Mouse (Mus musculus): ENCODE data around the gene Slc2a4. TPM values are rescaled to one million over a fixed set of nuclear protein-coding genes. Genes with fewer than 3 reads are reported as not detected.
A peak's percentile ranks its signal among the peaks of the same experiment; 100 is the strongest.

The Slc2a4 gene
- polyA plus RNA-seq, 1 experiment from 2014 or later = 31.5 TPM

GRCm38 (mm10) chr11:69991711-69992110 lies 43.7 kb upstream of the Slc2a4 start:
- Histone ChIP-seq H3K36me3 (ENCODE audit: control insufficient read depth, insufficient read depth, low read length) (peaks cover 31% of the 10 kb centered on the region), H3K9ac (replicated peaks; ENCODE audit: low read depth, low read length) (peak overlapping the region; percentile 81), H3K27ac (ENCODE audit: low read length) (peak overlapping the region; percentile 89), H3K4me3 (ENCODE audit: low read depth, low read length) (peak overlapping the region; percentile 74), H3K27me3 (ENCODE audit: control insufficient read depth, insufficient read depth, low read length) (no peaks in the 10 kb centered on the region), H3K4me1 (ENCODE audit: control insufficient read depth, insufficient read depth, low read length) (peaks cover 8% of the 10 kb centered on the region; the same call in 1 of the 2 replicates), H3K4me2 (replicated peaks; ENCODE audit: low read depth, low read length) (peak overlapping the region; percentile 63), H3K9me3 (ENCODE audit: control insufficient read depth, low read depth, low read length) (no peaks in the 10 kb centered on the region)
- WGBS = under 1% methylated on average over 15 of the region's 15 CpGs
- ATAC-seq (ENCODE audit: insufficient number of reproducible peaks, insufficient read depth, low FRiP score, low read depth) = no peak

DNA sequence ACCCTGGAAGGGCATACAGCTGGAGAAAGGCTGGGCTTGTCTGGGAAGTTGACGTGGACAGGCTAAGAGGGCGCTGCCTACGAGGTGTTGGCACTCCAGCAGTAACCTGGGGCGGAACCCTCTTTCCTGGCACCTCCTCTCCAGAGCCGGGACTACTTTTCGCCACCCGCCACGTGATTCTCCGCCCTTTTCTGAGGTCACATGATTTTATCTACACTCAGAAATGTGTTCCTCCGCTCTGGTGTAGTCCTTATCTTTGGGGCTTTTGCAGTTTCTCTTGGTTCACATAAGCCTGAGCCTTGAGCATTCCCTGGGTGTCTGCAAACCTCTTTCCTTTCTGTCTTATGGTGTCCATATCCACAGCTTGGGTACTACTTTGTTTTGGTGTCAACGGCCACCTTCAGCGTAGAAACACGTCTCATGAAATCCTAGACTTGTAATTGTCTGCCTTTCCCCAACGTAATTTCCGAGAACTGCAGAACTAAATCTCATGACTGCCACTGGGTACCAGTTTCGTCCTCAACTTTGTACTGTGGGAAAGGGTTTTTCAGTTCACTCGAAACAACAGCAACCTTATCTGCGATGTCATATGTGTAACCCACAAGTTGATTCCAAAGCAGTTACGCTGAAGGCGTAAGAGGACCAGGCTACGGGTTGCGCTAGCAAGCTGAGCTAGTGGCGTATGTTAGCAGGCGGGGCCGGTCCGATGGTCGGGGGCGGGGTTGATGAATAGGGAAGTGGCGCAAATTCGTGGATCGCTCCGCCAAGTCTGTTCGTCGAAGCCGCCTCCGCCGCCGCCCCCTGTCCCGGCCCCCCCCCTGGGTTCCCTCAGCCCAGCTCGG lies 43.1 kb upstream of the Slc2a4 start, which contains the start of gene Gabarap:
Gene Gabarap, plus strand, starts transcription at position 294 of the 842 bp plus-strand sequence.
- Histone ChIP-seq H3K4me1 (ENCODE audit: control insufficient read depth, insufficient read depth, low read length) (peaks cover 8% of the 10 kb centered on the region; the same call in 1 of the 2 replicates), H3K4me3 (ENCODE audit: low read depth, low read length) (peak within 1 kb of the TSS; percentile 74), H3K9me3 (ENCODE audit: control insufficient read depth, low read depth, low read length) (no peaks in the 10 kb centered on the region), H3K9ac (replicated peaks; ENCODE audit: low read depth, low read length) (peak within 1 kb of the TSS; percentile 81), H3K27ac (ENCODE audit: low read length) (peak within 1 kb of the TSS; percentile 89), H3K4me2 (replicated peaks; ENCODE audit: low read depth, low read length) (peak within 1 kb of the TSS; percentile 63), H3K36me3 (ENCODE audit: control insufficient read depth, insufficient read depth, low read length) (peaks cover 35% of the 10 kb centered on the region), H3K27me3 (ENCODE audit: control insufficient read depth, insufficient read depth, low read length) (no peaks in the 10 kb centered on the region)
- WGBS = under 1% methylated on average over 40 of the region's 40 CpGs
- ATAC-seq (ENCODE audit: insufficient number of reproducible peaks, insufficient read depth, low FRiP score, low read depth) = peak; percentile 70

DNA sequence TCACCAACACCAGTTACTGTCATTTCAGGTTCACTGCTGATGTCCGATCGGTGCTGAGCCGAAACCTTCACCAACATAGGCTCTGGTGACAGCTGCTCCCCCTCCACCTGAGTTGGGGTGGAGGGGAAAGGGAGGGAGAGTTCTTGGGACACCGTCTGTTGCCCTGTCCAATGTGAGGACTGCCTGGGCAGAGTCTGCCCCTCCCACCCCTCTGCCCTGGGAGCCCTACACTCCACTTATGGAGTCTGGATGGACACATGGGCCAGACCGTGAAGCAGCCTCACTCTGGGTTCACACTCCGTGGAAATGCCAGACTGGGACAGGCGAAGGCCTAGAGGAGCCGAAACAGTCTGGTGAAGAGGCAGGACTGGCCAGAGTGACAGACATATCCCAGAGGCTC lies 42.0 kb upstream of the Slc2a4 start:
- H3K27ac ChIP-seq (ENCODE audit: low read length) = peak overlapping the region; percentile 89; the same call in 1 of the 2 replicates
- no peaks in the 10 kb centered on the region for H3K9me3 ChIP-seq (ENCODE audit: control insufficient read depth, low read depth, low read length)
- H3K27me3 ChIP-seq (ENCODE audit: control insufficient read depth, insufficient read depth, low read length) = no peaks in the 10 kb centered on the region
- no peak for ATAC-seq (ENCODE audit: insufficient number of reproducible peaks, insufficient read depth, low FRiP score, low read depth)
- H3K9ac ChIP-seq (replicated peaks; ENCODE audit: low read depth, low read length) = no peak overlapping the region
- peaks cover 8% of the 10 kb centered on the region; the same call in 1 of the 2 replicates for H3K4me1 ChIP-seq (ENCODE audit: control insufficient read depth, insufficient read depth, low read length)
- WGBS = 86% methylated on average over 8 of the region's 8 CpGs
- H3K4me3 ChIP-seq (ENCODE audit: low read depth, low read length) = no peak overlapping the region
- peaks cover 41% of the 10 kb centered on the region for H3K36me3 ChIP-seq (ENCODE audit: control insufficient read depth, insufficient read depth, low read length)
- H3K4me2 ChIP-seq (replicated peaks; ENCODE audit: low read depth, low read length) = no peak overlapping the region

DNA sequence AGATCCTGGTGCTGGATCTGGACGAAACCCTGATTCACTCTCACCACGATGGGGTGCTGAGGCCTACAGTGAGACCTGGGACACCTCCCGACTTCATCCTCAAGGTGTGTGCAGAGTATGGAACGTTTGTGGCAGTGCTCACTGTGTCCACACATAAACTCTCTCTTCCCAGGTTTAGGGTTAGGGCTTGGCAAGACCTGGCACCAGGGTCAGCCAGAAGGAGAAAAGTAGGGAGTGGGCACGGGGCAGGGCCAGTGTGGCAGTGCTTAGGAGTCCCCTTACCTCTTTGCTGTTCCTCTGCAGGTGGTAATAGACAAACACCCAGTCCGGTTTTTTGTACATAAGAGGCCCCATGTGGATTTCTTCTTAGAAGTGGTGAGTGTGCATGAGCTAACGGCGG lies 36.4 kb upstream of the Slc2a4 start:
- no peak for ATAC-seq (ENCODE audit: insufficient number of reproducible peaks, insufficient read depth, low FRiP score, low read depth)
- no peak overlapping the region for H3K9ac ChIP-seq (replicated peaks; ENCODE audit: low read depth, low read length)
- no peak overlapping the region for H3K4me3 ChIP-seq (ENCODE audit: low read depth, low read length)
- WGBS = 94% methylated on average over 8 of the region's 8 CpGs
- H3K4me2 ChIP-seq (replicated peaks; ENCODE audit: low read depth, low read length) = no peak overlapping the region
- no peaks in the 10 kb centered on the region for H3K9me3 ChIP-seq (ENCODE audit: control insufficient read depth, low read depth, low read length)
- peaks cover 42% of the 10 kb centered on the region for H3K36me3 ChIP-seq (ENCODE audit: control insufficient read depth, insufficient read depth, low read length)
- no peaks in the 10 kb centered on the region for H3K27me3 ChIP-seq (ENCODE audit: control insufficient read depth, insufficient read depth, low read length)
- H3K27ac ChIP-seq (ENCODE audit: low read length) = no peak overlapping the region
- peaks cover 16% of the 10 kb centered on the region; the same call in 1 of the 2 replicates for H3K4me1 ChIP-seq (ENCODE audit: control insufficient read depth, insufficient read depth, low read length)

DNA sequence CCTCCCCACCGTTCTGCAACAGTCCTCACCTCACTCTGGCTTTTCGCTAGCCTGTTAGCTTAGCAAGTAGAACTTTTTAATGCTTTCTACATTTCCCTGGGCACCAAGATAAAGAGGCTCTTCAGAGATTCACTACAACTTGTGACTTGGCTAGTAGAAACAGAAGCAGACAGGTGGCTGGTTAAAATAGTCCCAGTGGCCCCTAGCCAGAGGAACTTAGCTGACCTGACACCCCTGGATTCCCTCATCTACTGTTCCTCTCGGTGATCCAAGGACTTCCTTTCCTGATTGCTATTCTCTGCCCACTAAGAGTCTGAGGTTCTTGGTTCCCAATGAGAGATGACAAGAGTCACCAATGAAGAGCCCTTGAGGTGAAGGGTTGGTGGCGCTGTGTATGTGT lies 35.4 kb upstream of the Slc2a4 start:
- Histone ChIP-seq H3K36me3 (ENCODE audit: control insufficient read depth, insufficient read depth, low read length) (peaks cover 31% of the 10 kb centered on the region), H3K27me3 (ENCODE audit: control insufficient read depth, insufficient read depth, low read length) (no peaks in the 10 kb centered on the region), H3K4me1 (ENCODE audit: control insufficient read depth, insufficient read depth, low read length) (peaks cover 16% of the 10 kb centered on the region; the same call in 1 of the 2 replicates), H3K9me3 (ENCODE audit: control insufficient read depth, low read depth, low read length) (no peaks in the 10 kb centered on the region), H3K27ac (ENCODE audit: low read length) (no peak overlapping the region), H3K4me3 (ENCODE audit: low read depth, low read length) (no peak overlapping the region), H3K9ac (replicated peaks; ENCODE audit: low read depth, low read length) (no peak overlapping the region), H3K4me2 (replicated peaks; ENCODE audit: low read depth, low read length) (0 out of 2 replicates have a peak overlapping the region, but pooled peaks have one; percentile 78)
- WGBS = 79% methylated on average over 4 of the region's 4 CpGs
- ATAC-seq (ENCODE audit: insufficient number of reproducible peaks, insufficient read depth, low FRiP score, low read depth) = no peak

DNA sequence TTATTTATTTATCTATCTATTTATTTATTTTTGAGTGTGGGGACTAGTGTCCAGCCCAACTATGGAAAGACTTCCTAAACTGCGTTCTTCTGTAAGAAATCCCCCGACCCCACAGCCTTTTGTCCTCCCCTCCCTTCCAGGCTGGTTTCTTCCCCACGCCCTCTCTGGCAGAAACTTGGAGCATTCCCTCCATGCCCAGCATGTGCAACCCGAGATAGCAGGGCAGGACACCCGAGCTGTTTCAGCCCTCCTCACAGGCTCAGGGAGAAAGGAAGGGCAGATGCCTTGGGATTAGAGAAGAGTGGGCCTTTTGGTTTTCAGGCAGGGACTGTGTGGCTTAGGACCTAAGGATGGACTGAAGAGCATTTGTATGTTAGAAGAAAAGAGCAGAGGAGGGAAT lies 34.9 kb upstream of the Slc2a4 start:
- Histone ChIP-seq H3K27me3 (ENCODE audit: control insufficient read depth, insufficient read depth, low read length) (no peaks in the 10 kb centered on the region), H3K27ac (ENCODE audit: low read length) (no peak overlapping the region), H3K36me3 (ENCODE audit: control insufficient read depth, insufficient read depth, low read length) (peaks cover 28% of the 10 kb centered on the region), H3K4me1 (ENCODE audit: control insufficient read depth, insufficient read depth, low read length) (peaks cover 16% of the 10 kb centered on the region; the same call in 1 of the 2 replicates), H3K9me3 (ENCODE audit: control insufficient read depth, low read depth, low read length) (no peaks in the 10 kb centered on the region), H3K4me3 (ENCODE audit: low read depth, low read length) (peak overlapping the region; percentile 85), H3K9ac (replicated peaks; ENCODE audit: low read depth, low read length) (peak overlapping the region; percentile 14; the same call in 1 of the 2 replicates), H3K4me2 (replicated peaks; ENCODE audit: low read depth, low read length) (peak overlapping the region; percentile 78)
- ATAC-seq (ENCODE audit: insufficient number of reproducible peaks, insufficient read depth, low FRiP score, low read depth) = no peak
- 22% methylated on average over 5 of the region's 5 CpGs for WGBS

DNA sequence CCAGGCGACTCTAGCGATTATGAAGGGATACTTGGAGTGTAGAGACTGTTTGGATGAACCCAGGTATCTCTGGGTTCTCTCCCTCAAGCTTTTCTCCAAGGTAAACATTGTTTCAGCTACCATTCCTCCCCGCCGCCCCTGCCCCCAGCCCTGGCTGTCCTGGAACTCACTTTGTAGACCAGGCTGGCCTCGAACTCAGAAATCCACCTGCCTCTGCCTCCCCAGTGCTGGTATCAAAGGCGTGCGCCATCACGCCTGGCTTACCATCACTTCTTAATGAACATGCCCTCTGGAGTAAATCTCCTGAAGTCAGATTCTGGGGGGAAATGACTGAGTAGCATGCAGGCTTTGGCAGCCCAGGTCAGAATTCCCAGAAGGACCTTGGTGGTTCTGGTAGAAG lies 34.2 kb upstream of the Slc2a4 start, which contains the start of gene Elp5:
Gene Elp5, minus strand, starts transcription at position 293 of the 400 bp plus-strand sequence.
- H3K4me2 ChIP-seq (replicated peaks; ENCODE audit: low read depth, low read length) = peak within 1 kb of the TSS; percentile 78
- H3K27ac ChIP-seq (ENCODE audit: low read length) = peak within 1 kb of the TSS; percentile 99
- 48% methylated on average over 8 of the region's 8 CpGs for WGBS
- H3K9me3 ChIP-seq (ENCODE audit: control insufficient read depth, low read depth, low read length) = no peaks in the 10 kb centered on the region
- peak within 1 kb of the TSS; percentile 85 for H3K4me3 ChIP-seq (ENCODE audit: low read depth, low read length)
- peak within 1 kb of the TSS; percentile 90 for H3K9ac ChIP-seq (replicated peaks; ENCODE audit: low read depth, low read length)
- peaks cover 16% of the 10 kb centered on the region; the same call in 1 of the 2 replicates for H3K4me1 ChIP-seq (ENCODE audit: control insufficient read depth, insufficient read depth, low read length)
- no peak for ATAC-seq (ENCODE audit: insufficient number of reproducible peaks, insufficient read depth, low FRiP score, low read depth)
- peaks cover 29% of the 10 kb centered on the region for H3K36me3 ChIP-seq (ENCODE audit: control insufficient read depth, insufficient read depth, low read length)
- H3K27me3 ChIP-seq (ENCODE audit: control insufficient read depth, insufficient read depth, low read length) = no peaks in the 10 kb centered on the region

GRCm38 (mm10) chr11:69981141-69981762 lies 33.3 kb upstream of the Slc2a4 start, which contains the start of gene Ctdnep1:
Gene Ctdnep1 (plus strand): TSS chr11:69981156.
- H3K4me1 ChIP-seq (ENCODE audit: control insufficient read depth, insufficient read depth, low read length) = peaks cover 16% of the 10 kb centered on the region; the same call in 1 of the 2 replicates
- ATAC-seq (ENCODE audit: insufficient number of reproducible peaks, insufficient read depth, low FRiP score, low read depth) = no peak
- no peaks in the 10 kb centered on the region for H3K9me3 ChIP-seq (ENCODE audit: control insufficient read depth, low read depth, low read length)
- H3K4me2 ChIP-seq (replicated peaks; ENCODE audit: low read depth, low read length) = peak within 1 kb of the TSS; percentile 81
- no peaks in the 10 kb centered on the region for H3K27me3 ChIP-seq (ENCODE audit: control insufficient read depth, insufficient read depth, low read length)
- H3K27ac ChIP-seq (ENCODE audit: low read length) = peak within 1 kb of the TSS; percentile 99
- peaks cover 30% of the 10 kb centered on the region for H3K36me3 ChIP-seq (ENCODE audit: control insufficient read depth, insufficient read depth, low read length)
- H3K9ac ChIP-seq (replicated peaks; ENCODE audit: low read depth, low read length) = peak within 1 kb of the TSS; percentile 90
- under 1% methylated on average over 43 of the region's 43 CpGs for WGBS
- peak within 1 kb of the TSS; percentile 85 for H3K4me3 ChIP-seq (ENCODE audit: low read depth, low read length)

All from stomach, embryonic 14.5 days (tissue).